Mouse (Mus musculus) MEL (cell line): ENCODE data around the gene Gns. TPM values are rescaled to one million over a fixed set of nuclear protein-coding genes. Genes with fewer than 3 reads are reported as not detected.
"Not testable (repeated sequence)": the region's sequence is repeated elsewhere in the genome, so short reads cannot be mapped to it uniquely, and the experiment has no call there.

Source experiments
- DNase-seq: peaks from one replicate; pipeline ENCODE4 v3.0.0; 2011; ENCODE audit warnings: low read depth, low spot score
- H3K27ac ChIP-seq: 2 replicates; pipeline ENCODE4 v1.5.1; 2012; ENCODE audit warnings: low read depth, mild to moderate bottlenecking, control low read depth, low read length, moderate library complexity; ENCODE audit not compliant: control insufficient read depth
- H3K27me3 ChIP-seq, 2 experiments: fragments of 150-350 bp in 1 of 2; sonication (generic) in 1 of 2; 2 replicates each; pipeline ENCODE4 v1.6.1; 2012; ENCODE audit warnings: low read length in 2 of 2, mild to moderate bottlenecking in 2 of 2, improper control_type of control experiment in 1 of 2, moderate library complexity in 1 of 2; ENCODE audit not compliant: insufficient read depth in 2 of 2, control insufficient read depth in 1 of 2
- H3K36me3 ChIP-seq, 2 experiments: 2 replicates each; pipeline ENCODE4 v1.6.1; 2012 to 2014; ENCODE audit warnings: low read length in 2 of 2, improper control_type of control experiment in 1 of 2, inconsistent platforms in 1 of 2, mild to moderate bottlenecking in 1 of 2; ENCODE audit not compliant: insufficient read depth in 2 of 2, control insufficient read depth in 1 of 2
- H3K4me1 ChIP-seq, 2 experiments: fragments of 150-350 bp in 1 of 2; sonication (generic) in 1 of 2; 2 replicates each; pipeline ENCODE4 v1.6.1; 2012; ENCODE audit warnings: low read length in 2 of 2, improper control_type of control experiment in 1 of 2, mild to moderate bottlenecking in 1 of 2; ENCODE audit not compliant: insufficient read depth in 2 of 2, control insufficient read depth in 1 of 2
- H3K4me3 ChIP-seq, 2 experiments: fragments of 150-350 bp in 1 of 2; sonication (generic) in 1 of 2; 2 replicates each; pipeline ENCODE4 v1.5.1; 2012; ENCODE audit warnings: low read depth in 2 of 2, low read length in 2 of 2, mild to moderate bottlenecking in 2 of 2, moderate library complexity in 2 of 2, control low read depth in 1 of 2, improper control_type of control experiment in 1 of 2; ENCODE audit not compliant: control insufficient read depth in 1 of 2, insufficient read depth in 1 of 2
- H3K79me2 ChIP-seq: 2 replicates; pipeline ENCODE4 v1.6.1; 2012; ENCODE audit warnings: mild to moderate bottlenecking, low read length, moderate library complexity; ENCODE audit not compliant: control insufficient read depth, poor library complexity, insufficient read depth
- H3K9ac ChIP-seq: 2 replicates; pipeline ENCODE4 v1.6.1; 2012; ENCODE audit warnings: low read depth, mild to moderate bottlenecking, control low read depth, low read length, moderate library complexity; ENCODE audit not compliant: control insufficient read depth, poor library complexity, severe bottlenecking
- H3K9me3 ChIP-seq: fragments of 150-350 bp; sonication (generic); replicated peaks from 2 replicates; pipeline ENCODE4 v1.6.1; 2012; ENCODE audit warnings: mild to moderate bottlenecking, low read length, improper control_type of control experiment, moderate library complexity; ENCODE audit not compliant: insufficient read depth
- CHD1 ChIP-seq: IDR thresholded peaks from 2 replicates; pipeline ENCODE4 v1.6.1; 2012; ENCODE audit warnings: low read depth, mild to moderate bottlenecking, inconsistent platforms, low read length, improper control_type of control experiment
- CTCF ChIP-seq, 3 experiments: IDR thresholded peaks in 2 of 3; conservative IDR thresholded peaks in 1 of 3; 2 replicates each; pipeline ENCODE4 v1.5.1; 2011 to 2012; ENCODE audit warnings: low read length in 3 of 3, low read depth in 2 of 3, mild to moderate bottlenecking in 2 of 3, improper control_type of control experiment in 1 of 3, inconsistent platforms in 1 of 3, mixed read lengths in 1 of 3, moderate library complexity in 1 of 3; ENCODE audit not compliant: control insufficient read depth in 1 of 3, insufficient read depth in 1 of 3, poor library complexity in 1 of 3, severe bottlenecking in 1 of 3
- ELF1 ChIP-seq: IDR thresholded peaks from 2 replicates; pipeline ENCODE4 v1.6.1; 2014; ENCODE audit warnings: low read depth, mild to moderate bottlenecking, inconsistent platforms, low read length, improper control_type of control experiment, moderate library complexity
- GABPA ChIP-seq: IDR thresholded peaks from 2 replicates; pipeline ENCODE4 v1.6.1; 2012; ENCODE audit warnings: low read depth, mild to moderate bottlenecking, inconsistent platforms, low read length, improper control_type of control experiment, moderate library complexity
- HCFC1 ChIP-seq: IDR thresholded peaks from 2 replicates; pipeline ENCODE4 v1.6.1; 2012; ENCODE audit warnings: low read depth, mild to moderate bottlenecking, inconsistent platforms, low read length, improper control_type of control experiment, moderate library complexity
- JUND ChIP-seq: IDR thresholded peaks from 2 replicates; pipeline ENCODE4 v1.6.1; 2011; ENCODE audit warnings: low read depth, mild to moderate bottlenecking, improper control_type of control experiment, low read length
- MAFK ChIP-seq: IDR thresholded peaks from 2 replicates; pipeline ENCODE4 v1.6.1; 2011; ENCODE audit warnings: low read depth, mild to moderate bottlenecking, low read length, improper control_type of control experiment, borderline replicate concordance
- MYC ChIP-seq: IDR thresholded peaks from 2 replicates; pipeline ENCODE4 v1.6.1; 2011; ENCODE audit warnings: low read depth, mild to moderate bottlenecking, low read length, improper control_type of control experiment, moderate library complexity
- NRF1 ChIP-seq: IDR thresholded peaks from 2 replicates; pipeline ENCODE4 v1.6.1; 2014; ENCODE audit warnings: low read depth, mild to moderate bottlenecking, inconsistent platforms, low read length, improper control_type of control experiment, moderate library complexity; ENCODE audit not compliant: poor library complexity, insufficient read depth, severe bottlenecking
- POLR2A ChIP-seq, 2 experiments: IDR thresholded peaks; 2 replicates each; pipeline ENCODE4 v1.6.1; 2011 to 2012; ENCODE audit warnings: low read length in 2 of 2, mild to moderate bottlenecking in 2 of 2, control low read depth in 1 of 2, improper control_type of control experiment in 1 of 2, low read depth in 1 of 2, moderate library complexity in 1 of 2; ENCODE audit not compliant: control insufficient read depth in 1 of 2, insufficient read depth in 1 of 2, poor library complexity in 1 of 2
- RAD21 ChIP-seq: IDR thresholded peaks from 2 replicates; pipeline ENCODE4 v1.6.1; 2011; ENCODE audit warnings: mild to moderate bottlenecking, low read depth, low read length, improper control_type of control experiment
- SIN3A ChIP-seq: IDR thresholded peaks from 2 replicates; pipeline ENCODE4 v1.6.1; 2012; ENCODE audit warnings: low read length, improper control_type of control experiment, inconsistent platforms
- SMC3 ChIP-seq: IDR thresholded peaks from 2 replicates; pipeline ENCODE4 v1.6.1; 2011; ENCODE audit warnings: low read depth, low read length, improper control_type of control experiment
- TBP ChIP-seq: IDR thresholded peaks from 2 replicates; pipeline ENCODE4 v1.8.0; 2011; ENCODE audit warnings: low read depth, low read length, improper control_type of control experiment
- ZMIZ1 ChIP-seq: IDR thresholded peaks from 2 replicates; pipeline ENCODE4 v1.6.1; 2012; ENCODE audit warnings: low read depth, mild to moderate bottlenecking, inconsistent platforms, low read length, improper control_type of control experiment, moderate library complexity
- polyA plus RNA-seq, 2 experiments: library from polyadenylated mRNA; stranded (reverse) in 1 of 2; unstranded in 1 of 2; fragments of >175 nt in 1 of 2; fragments of >200 nt in 1 of 2; gene quantifications; 2 replicates each; pipeline versions ENCODE4 v1.2.1 to v1.2.4; 2012; ENCODE audit warnings: low replicate concordance in 2 of 2, low read depth in 1 of 2; ENCODE audit not compliant: insufficient read length in 2 of 2, insufficient read depth in 1 of 2, missing spikeins in 1 of 2
- total RNA-seq: library from RNA; depleted of rRNA; stranded (reverse); fragments of 300-350 nt; gene quantifications from 2 replicates; pipeline ENCODE4 v1.2.3, GENCODE M21; 2012

Gene Gns
- total and polyA plus RNA-seq, 3 experiments = 33.1 to 33.6 TPM; not detected in 1

DNA sequence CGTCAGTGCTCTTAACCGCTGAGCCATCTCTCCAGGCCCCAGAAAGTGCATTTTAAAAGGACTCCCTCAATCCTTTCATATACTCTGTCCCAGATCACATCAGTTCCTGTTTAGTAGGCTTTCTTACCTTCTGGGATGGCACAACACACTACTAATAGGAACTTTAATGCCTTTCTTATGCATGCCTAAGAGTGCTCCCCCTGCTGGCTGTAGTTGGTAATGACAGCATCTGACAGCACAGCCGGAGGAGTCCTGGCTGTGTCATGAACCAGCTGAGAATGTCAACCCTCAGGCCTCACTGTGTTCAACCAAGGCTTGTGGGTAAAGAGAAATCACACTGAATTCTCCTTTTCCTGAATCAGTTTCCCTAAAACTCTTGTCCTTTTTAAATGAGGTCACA is 30.3 kb upstream of the Gns start:
- no peak for TF ChIP-seq CHD1
- TF ChIP-seq POLR2A (IDR thresholded peaks at IDR 0.05; ENCODE audit: control insufficient read depth in 1 of 2, insufficient read depth in 1 of 2, low read depth in 1 of 2, low read length in 2 of 2, poor library complexity in 1 of 2) = no peak
- TF ChIP-seq ELF1 = no peak
- TF ChIP-seq GABPA = no peak
- TF ChIP-seq NRF1 = no peak
- TF ChIP-seq SIN3A = no peak
- peak; percentile 10 for TF ChIP-seq RAD21
- no peak for TF ChIP-seq MAFK
- TF ChIP-seq SMC3 = peak; percentile 46
- TF ChIP-seq HCFC1 = no peak
- peak; percentile 45 to 90 (median 67); a peak in 5 of 6 replicates for TF ChIP-seq CTCF (IDR thresholded peaks at IDR 0.05 in 2 of 3, conservative IDR thresholded peaks at IDR 0.05 in 1 of 3; ENCODE audit: control insufficient read depth in 1 of 3, insufficient read depth in 1 of 3, low read depth in 2 of 3, low read length in 3 of 3, poor library complexity in 1 of 3, severe bottlenecking in 1 of 3)
- TF ChIP-seq JUND = no peak
- no peak for TF ChIP-seq ZMIZ1
- 0 out of 2 replicates have a peak, but pooled peaks have one; percentile 37 for TF ChIP-seq TBP
- H3K36me3 ChIP-seq = no peaks in the 10 kb centered on the region
- DNase-seq = peak; percentile 70

DNA sequence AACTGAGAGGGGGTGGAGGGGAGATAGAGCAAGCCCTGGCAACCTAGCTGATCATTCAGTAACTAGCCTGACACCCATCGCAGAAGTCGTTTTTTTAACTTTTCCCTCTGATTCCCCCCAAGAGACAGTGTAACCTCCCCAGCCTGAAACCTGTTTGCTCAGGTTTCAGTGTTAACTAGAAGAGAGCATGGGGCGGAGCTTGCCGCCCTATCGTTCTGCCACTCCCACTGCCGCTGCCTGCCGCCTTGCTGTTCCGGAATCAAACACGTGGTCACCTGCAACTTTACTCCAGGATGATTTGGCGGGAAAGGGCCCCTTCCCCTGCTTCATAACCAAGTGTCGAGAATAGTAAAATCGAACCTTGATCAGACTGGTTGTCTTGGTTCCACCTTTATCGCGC is 28.4 kb upstream of the Gns start:
- not testable (repeated sequence) for H3K27ac ChIP-seq, H3K9me3 ChIP-seq, H3K79me2 ChIP-seq, H3K27me3 ChIP-seq, DNase-seq, H3K4me3 ChIP-seq, H3K9ac ChIP-seq, H3K36me3 ChIP-seq, H3K4me1 ChIP-seq

More for the DNA sequence above, 30.3 kb upstream of the Gns start:
- H3K27me3 ChIP-seq = no peaks in the 10 kb centered on the region
- H3K9ac ChIP-seq = no peak overlapping the region
- no peaks in the 10 kb centered on the region for H3K4me1 ChIP-seq
- no peak overlapping the region for H3K4me3 ChIP-seq
- no peak overlapping the region for H3K27ac ChIP-seq
- no peaks in the 10 kb centered on the region for H3K79me2 ChIP-seq
- H3K9me3 ChIP-seq = no peaks in the 10 kb centered on the region

DNA sequence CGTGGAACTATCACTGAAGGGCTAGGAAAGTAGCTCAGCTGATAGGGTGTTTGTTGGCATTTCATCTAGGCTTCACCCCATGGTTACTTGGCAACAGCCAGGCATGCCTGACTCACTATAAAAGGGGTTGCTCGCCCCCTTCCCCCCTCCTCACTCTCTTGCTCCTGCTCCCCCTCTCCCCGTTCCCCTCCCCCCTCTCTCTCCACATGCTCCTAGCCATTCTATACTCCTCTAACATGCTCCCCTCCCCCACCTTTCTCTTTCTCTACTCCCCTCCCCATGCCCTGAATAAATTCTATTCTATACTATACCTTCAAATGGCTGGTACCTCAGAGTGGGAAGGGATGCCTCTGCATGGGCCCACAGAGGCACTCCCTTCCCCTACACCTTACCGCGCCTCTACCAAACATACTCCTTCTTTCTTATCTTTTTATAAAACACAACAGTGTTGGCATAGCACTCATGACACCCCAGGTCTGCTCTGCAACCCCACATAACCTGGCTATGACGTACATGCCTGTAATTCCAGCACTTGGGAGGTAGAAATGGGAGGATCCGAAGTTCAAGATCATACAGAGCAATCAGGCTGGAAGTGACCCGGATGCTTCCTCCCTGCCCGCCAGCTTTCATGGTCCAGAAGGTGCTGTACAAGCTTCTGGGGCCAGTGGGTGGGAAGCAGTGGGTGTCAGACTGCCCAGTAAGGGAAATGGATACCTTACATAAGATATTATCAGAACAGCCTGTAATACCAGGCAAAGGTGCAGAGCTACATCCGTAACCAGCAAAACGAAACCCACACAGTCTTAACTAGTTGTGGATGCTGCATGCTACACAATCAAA is 23.9 kb upstream of the Gns start:
- Histone ChIP-seq H3K4me3 (no peak overlapping the region), H3K4me1 (no peaks in the 10 kb centered on the region), H3K9me3 (no peaks in the 10 kb centered on the region), H3K79me2 (no peaks in the 10 kb centered on the region), H3K27ac (no peak overlapping the region), H3K9ac (no peak overlapping the region), H3K27me3 (no peaks in the 10 kb centered on the region; a peak in 1 of 4 replicates), H3K36me3 (no peaks in the 10 kb centered on the region)
- TF ChIP-seq MYC = no peak
- no peak for DNase-seq
